Mouse (Mus musculus) G1E-ER4 (cell line): ENCODE results near the gene Grid2. TPM values are rescaled to one million over a fixed set of nuclear protein-coding genes. Genes with fewer than 3 reads are reported as not detected.

Source experiments
- GATA1 ChIP-seq: IDR thresholded peaks from one replicate; pipeline ENCODE4 v1.8.0; 2012; ENCODE audit warnings: low read length, inconsistent platforms
- polyA plus RNA-seq: library from polyadenylated mRNA; stranded (reverse); fragments of >175 nt; gene quantifications from 2 replicates; pipeline ENCODE4 v1.2.3, GENCODE M21; 2012

Gene Grid2
- polyA plus RNA-seq, 1 experiment: 0.04 TPM

- TF ChIP-seq GATA1: no peak
Measured at GRCm38 (mm10) chr6:64734441-64735320, 1479.0 kb downstream of the Grid2 start.

- no peak for TF ChIP-seq GATA1
Measured at GRCm38 (mm10) chr6:64736317-64736716, 1480.6 kb downstream of the Grid2 start.

- TF ChIP-seq GATA1: no peak
Measured at GRCm38 (mm10) chr6:64742915-64743489, 1487.3 kb downstream of the Grid2 start.
